Mouse (Mus musculus): ENCODE results near the gene Mup6.
"Not testable (repeated sequence)": the region's sequence is repeated elsewhere in the genome, so short reads cannot be mapped to it uniquely, and the experiment has no call there.

- not testable (repeated sequence) for TF ChIP-seq TAL1, GATA1 (IDR thresholded peaks at IDR 0.05; ENCODE audit: low read length)
Observed at GRCm38 (mm10) chr4:60029334-60030111, 65.4 kb downstream of the Mup6 start.

All from erythroblast, embryonic 14.5 days (primary cell).